Mouse (Mus musculus): ENCODE data around the gene Cdkn2d. TPM values are rescaled to one million over a fixed set of nuclear protein-coding genes. Genes with fewer than 3 reads are reported as not detected.

The Cdkn2d gene
- polyA plus RNA-seq, 1 experiment = 11.6 TPM

DNA sequence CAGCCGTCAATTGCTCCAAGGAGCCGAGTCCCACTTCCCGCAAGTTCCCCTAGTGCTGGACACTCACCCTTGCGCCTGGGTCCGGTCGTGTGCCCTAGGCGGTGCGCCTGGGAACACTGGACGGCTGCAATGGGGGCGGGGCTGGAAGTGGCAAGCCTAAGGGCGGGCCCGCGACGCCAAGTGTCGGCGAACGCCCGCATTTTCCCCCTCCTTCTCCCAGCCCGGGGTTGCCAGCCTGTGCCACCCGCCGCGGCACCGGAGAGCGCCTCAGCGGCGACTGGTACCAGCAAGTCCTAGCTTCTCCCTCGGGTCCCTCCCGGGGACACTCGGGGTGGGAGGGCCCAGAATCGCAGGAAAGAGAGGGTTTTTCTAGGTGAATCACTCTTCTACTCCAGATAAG lies 42.9 kb downstream of the Cdkn2d start, which contains the start of gene S1pr5:
Gene S1pr5 (minus strand): TSS at position 118 of the 400 bp plus-strand sequence.
- TF ChIP-seq EP300 (IDR thresholded peaks at IDR 0.05; ENCODE audit: insufficient read depth, low read depth, low read length) (no peak), POLR2A (IDR thresholded peaks at IDR 0.05; ENCODE audit: insufficient read depth, low read length) (no peak), CTCF (IDR thresholded peaks at IDR 0.05; ENCODE audit: low read depth, low read length) (no peak)
- H3K9ac ChIP-seq (ENCODE audit: low read depth, poor library complexity, severe bottlenecking) = peak within 1 kb of the TSS; percentile 50
- no peak within 1 kb of the TSS for H3K27ac ChIP-seq (ENCODE audit: insufficient read depth, low read length)
- no peaks in the 10 kb centered on the region for H3K36me3 ChIP-seq (ENCODE audit: control insufficient read depth, insufficient read depth, low read length, poor library complexity, severe bottlenecking)
- H3K27me3 ChIP-seq (ENCODE audit: control insufficient read depth, insufficient read depth, low read length, poor library complexity, severe bottlenecking) = 0 out of 2 replicates have a peak, but pooled peaks cover 4% of the 10 kb centered on the region
- peak within 1 kb of the TSS; percentile 45 for H3K4me3 ChIP-seq (ENCODE audit: low read depth, low read length)
- no peaks in the 10 kb centered on the region for H3K9me3 ChIP-seq (replicated peaks; ENCODE audit: control insufficient read depth, insufficient read depth, low read length, poor library complexity, severe bottlenecking)
- H3K4me1 ChIP-seq (ENCODE audit: control insufficient read depth, insufficient read depth, low read length) = peaks cover 2% of the 10 kb centered on the region

DNA sequence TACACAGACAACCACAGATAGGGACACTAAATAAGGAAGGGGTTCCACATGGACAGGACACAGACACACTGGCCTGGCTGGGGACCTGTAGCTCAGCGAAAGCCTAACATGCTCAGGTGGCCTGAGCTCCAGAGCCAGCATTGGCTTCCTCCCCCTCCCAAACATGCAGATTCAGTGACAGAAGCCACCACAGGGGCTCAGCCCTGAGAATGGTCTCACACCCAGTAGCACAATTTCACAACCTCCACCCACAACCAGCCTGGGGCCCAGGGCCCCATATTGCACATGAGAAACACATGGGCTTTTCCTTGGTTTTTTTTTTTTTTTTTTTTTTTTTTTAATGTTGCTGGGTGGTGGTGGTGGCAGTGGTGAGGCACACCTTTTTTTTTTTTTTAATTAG lies 44.9 kb downstream of the Cdkn2d start:
- no peak overlapping the region for H3K27ac ChIP-seq (ENCODE audit: insufficient read depth, low read length)
- H3K36me3 ChIP-seq (ENCODE audit: control insufficient read depth, insufficient read depth, low read length, poor library complexity, severe bottlenecking) = no peaks in the 10 kb centered on the region
- peaks cover 4% of the 10 kb centered on the region for H3K4me1 ChIP-seq (ENCODE audit: control insufficient read depth, insufficient read depth, low read length)
- no peaks in the 10 kb centered on the region for H3K9me3 ChIP-seq (replicated peaks; ENCODE audit: control insufficient read depth, insufficient read depth, low read length, poor library complexity, severe bottlenecking)
- TF ChIP-seq POLR2A (IDR thresholded peaks at IDR 0.05; ENCODE audit: insufficient read depth, low read length) (no peak), CTCF (IDR thresholded peaks at IDR 0.05; ENCODE audit: low read depth, low read length) (no peak)
- 0 out of 2 replicates have a peak, but pooled peaks cover 7% of the 10 kb centered on the region for H3K27me3 ChIP-seq (ENCODE audit: control insufficient read depth, insufficient read depth, low read length, poor library complexity, severe bottlenecking)
- no peak overlapping the region for H3K9ac ChIP-seq (ENCODE audit: low read depth, poor library complexity, severe bottlenecking)
- H3K4me3 ChIP-seq (ENCODE audit: low read depth, low read length) = no peak overlapping the region

DNA sequence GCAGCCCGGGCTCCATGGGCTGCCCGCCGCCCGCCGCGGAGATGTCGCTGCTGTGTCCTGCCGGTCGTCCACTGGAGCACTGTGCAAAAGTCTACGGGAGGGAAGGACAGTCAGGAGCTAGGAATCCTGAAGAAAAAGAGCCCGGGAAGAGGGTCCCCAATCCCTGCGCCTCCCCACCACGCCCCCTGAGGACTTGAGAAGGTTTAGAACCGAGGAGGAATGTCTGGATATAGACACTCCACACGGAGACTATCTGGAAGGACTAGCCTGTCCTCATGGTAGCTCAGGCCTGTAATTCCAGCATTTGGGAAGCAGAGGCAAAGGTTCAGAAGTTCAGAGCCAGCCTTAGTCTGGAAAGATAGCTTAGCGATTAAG lies 46.1 kb downstream of the Cdkn2d start:
- peak overlapping the region; percentile 70 for H3K4me3 ChIP-seq (ENCODE audit: low read depth, low read length)
- peaks cover 1% of the 10 kb centered on the region for H3K4me1 ChIP-seq (ENCODE audit: control insufficient read depth, insufficient read depth, low read length)
- no peaks in the 10 kb centered on the region for H3K9me3 ChIP-seq (replicated peaks; ENCODE audit: control insufficient read depth, insufficient read depth, low read length, poor library complexity, severe bottlenecking)
- 0 out of 2 replicates have a peak, but pooled peaks cover 7% of the 10 kb centered on the region for H3K27me3 ChIP-seq (ENCODE audit: control insufficient read depth, insufficient read depth, low read length, poor library complexity, severe bottlenecking)
- no peak overlapping the region for H3K27ac ChIP-seq (ENCODE audit: insufficient read depth, low read length)
- no peaks in the 10 kb centered on the region for H3K36me3 ChIP-seq (ENCODE audit: control insufficient read depth, insufficient read depth, low read length, poor library complexity, severe bottlenecking)
- no peak for TF ChIP-seq EP300 (IDR thresholded peaks at IDR 0.05; ENCODE audit: insufficient read depth, low read depth, low read length)
- TF ChIP-seq CTCF (IDR thresholded peaks at IDR 0.05; ENCODE audit: low read depth, low read length) = no peak
- no peak for TF ChIP-seq POLR2A (IDR thresholded peaks at IDR 0.05; ENCODE audit: insufficient read depth, low read length)
- peak overlapping the region; percentile 26 for H3K9ac ChIP-seq (ENCODE audit: low read depth, poor library complexity, severe bottlenecking)

DNA sequence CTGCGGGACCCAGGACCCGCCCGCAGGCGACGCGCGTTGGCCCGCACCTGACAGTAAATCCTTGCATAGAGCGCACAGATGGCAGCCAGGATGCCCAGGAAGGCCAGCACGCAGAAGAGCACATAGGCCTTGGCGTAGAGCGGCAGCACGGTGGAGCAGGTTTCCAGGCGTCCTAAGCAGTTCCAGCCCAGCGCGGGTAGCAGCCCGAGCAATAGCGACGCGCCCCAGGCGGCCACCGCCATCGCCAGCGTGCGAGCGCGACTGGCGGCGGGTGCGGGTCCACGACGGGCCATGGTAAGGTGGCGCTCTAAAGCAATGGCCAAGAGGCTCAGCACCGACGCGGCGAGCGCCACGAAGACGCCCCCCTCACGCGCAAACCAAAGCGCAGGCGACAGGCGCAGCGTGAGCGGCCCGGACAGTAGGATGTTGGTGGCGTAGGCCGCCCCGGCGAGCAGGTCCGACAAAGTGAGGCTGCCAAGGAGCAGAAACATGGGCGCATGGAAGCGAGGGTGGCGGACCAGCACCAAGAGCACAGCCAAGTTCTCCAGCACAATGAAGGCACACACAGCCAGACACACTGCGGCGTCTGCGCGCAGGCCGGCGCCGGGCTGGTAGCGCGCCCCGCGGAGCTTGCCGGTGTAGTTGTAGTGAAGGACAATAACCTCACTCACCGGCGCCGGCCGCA lies 46.6 kb downstream of the Cdkn2d start:
- H3K36me3 ChIP-seq (ENCODE audit: control insufficient read depth, insufficient read depth, low read length, poor library complexity, severe bottlenecking) = no peaks in the 10 kb centered on the region
- 0 out of 2 replicates have a peak, but pooled peaks cover 7% of the 10 kb centered on the region for H3K27me3 ChIP-seq (ENCODE audit: control insufficient read depth, insufficient read depth, low read length, poor library complexity, severe bottlenecking)
- H3K4me1 ChIP-seq (ENCODE audit: control insufficient read depth, insufficient read depth, low read length) = peaks cover 1% of the 10 kb centered on the region
- peak overlapping the region; percentile 26 for H3K9ac ChIP-seq (ENCODE audit: low read depth, poor library complexity, severe bottlenecking)
- H3K9me3 ChIP-seq (replicated peaks; ENCODE audit: control insufficient read depth, insufficient read depth, low read length, poor library complexity, severe bottlenecking) = no peaks in the 10 kb centered on the region
- H3K27ac ChIP-seq (ENCODE audit: insufficient read depth, low read length) = no peak overlapping the region
- TF ChIP-seq EP300 (IDR thresholded peaks at IDR 0.05; ENCODE audit: insufficient read depth, low read depth, low read length) = no peak
- TF ChIP-seq CTCF (IDR thresholded peaks at IDR 0.05; ENCODE audit: low read depth, low read length) = no peak
- TF ChIP-seq POLR2A (IDR thresholded peaks at IDR 0.05; ENCODE audit: insufficient read depth, low read length) = no peak
- peak overlapping the region; percentile 70 for H3K4me3 ChIP-seq (ENCODE audit: low read depth, low read length)

DNA sequence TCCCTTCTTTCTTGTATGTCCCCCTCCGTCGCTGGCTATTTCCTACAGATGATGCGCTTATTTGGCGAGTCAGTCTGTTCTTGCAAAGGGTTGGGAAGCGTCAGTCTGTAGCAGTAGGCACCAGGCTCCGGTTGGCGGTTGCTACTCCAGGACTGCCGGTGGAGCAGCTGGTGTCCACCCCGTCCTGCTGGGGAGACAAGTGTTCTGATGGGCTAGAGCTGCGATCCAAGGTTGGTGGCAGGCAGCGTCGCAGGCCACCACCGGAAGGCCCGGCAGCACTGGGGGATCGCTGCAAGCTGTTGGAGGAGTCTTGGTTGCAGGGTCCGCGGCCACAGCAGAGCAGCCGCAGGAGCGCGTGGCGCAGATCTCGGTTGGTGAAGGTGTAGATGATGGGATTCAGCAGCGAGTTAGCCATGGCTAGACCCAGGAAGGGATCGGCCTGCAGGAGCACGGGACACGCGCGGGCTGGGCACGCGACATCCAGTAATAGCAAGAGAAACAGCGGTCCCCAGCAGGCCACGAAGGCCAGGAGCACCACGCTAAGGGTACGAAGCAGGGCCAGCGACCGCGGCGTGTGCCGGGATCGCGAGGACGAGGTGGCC lies 47.3 kb downstream of the Cdkn2d start:
- Histone ChIP-seq H3K4me3 (ENCODE audit: low read depth, low read length) (peak overlapping the region; percentile 70), H3K27ac (ENCODE audit: insufficient read depth, low read length) (no peak overlapping the region), H3K9me3 (replicated peaks; ENCODE audit: control insufficient read depth, insufficient read depth, low read length, poor library complexity, severe bottlenecking) (no peaks in the 10 kb centered on the region), H3K27me3 (ENCODE audit: control insufficient read depth, insufficient read depth, low read length, poor library complexity, severe bottlenecking) (0 out of 2 replicates have a peak, but pooled peaks cover 7% of the 10 kb centered on the region), H3K36me3 (ENCODE audit: control insufficient read depth, insufficient read depth, low read length, poor library complexity, severe bottlenecking) (no peaks in the 10 kb centered on the region), H3K9ac (ENCODE audit: low read depth, poor library complexity, severe bottlenecking) (peak overlapping the region; percentile 26), H3K4me1 (ENCODE audit: control insufficient read depth, insufficient read depth, low read length) (peaks cover 1% of the 10 kb centered on the region)
- TF ChIP-seq EP300 (IDR thresholded peaks at IDR 0.05; ENCODE audit: insufficient read depth, low read depth, low read length) (0 out of 2 replicates have a peak, but pooled peaks have one; percentile 4), CTCF (IDR thresholded peaks at IDR 0.05; ENCODE audit: low read depth, low read length) (no peak), POLR2A (IDR thresholded peaks at IDR 0.05; ENCODE audit: insufficient read depth, low read length) (no peak)

DNA sequence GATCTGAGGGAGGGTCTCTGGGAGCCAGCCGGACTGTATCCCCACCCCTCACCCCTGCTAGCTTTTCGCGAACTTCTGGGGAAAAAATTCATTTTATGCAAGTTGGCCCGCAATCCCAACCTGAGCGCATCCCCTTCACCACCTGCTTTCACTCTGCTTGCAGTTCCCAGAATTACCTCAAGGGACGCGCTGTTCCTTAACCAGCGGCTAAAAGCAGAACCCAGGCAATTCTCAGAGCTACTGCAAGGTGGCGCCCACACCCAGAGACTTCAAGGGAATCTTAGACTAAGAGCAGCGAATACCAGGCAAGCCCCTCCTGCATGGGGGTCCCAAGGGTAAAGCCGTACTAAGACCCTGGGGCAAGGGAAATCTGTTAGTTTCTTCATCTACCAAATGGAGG lies 49.9 kb downstream of the Cdkn2d start:
- TF ChIP-seq CTCF (IDR thresholded peaks at IDR 0.05; ENCODE audit: low read depth, low read length) (peak; percentile 95), EP300 (IDR thresholded peaks at IDR 0.05; ENCODE audit: insufficient read depth, low read depth, low read length) (no peak), POLR2A (IDR thresholded peaks at IDR 0.05; ENCODE audit: insufficient read depth, low read length) (no peak)
- H3K27me3 ChIP-seq (ENCODE audit: control insufficient read depth, insufficient read depth, low read length, poor library complexity, severe bottlenecking) = 0 out of 2 replicates have a peak, but pooled peaks cover 7% of the 10 kb centered on the region
- no peak overlapping the region for H3K4me3 ChIP-seq (ENCODE audit: low read depth, low read length)
- H3K9ac ChIP-seq (ENCODE audit: low read depth, poor library complexity, severe bottlenecking) = no peak overlapping the region
- peaks cover 1% of the 10 kb centered on the region for H3K4me1 ChIP-seq (ENCODE audit: control insufficient read depth, insufficient read depth, low read length)
- H3K36me3 ChIP-seq (ENCODE audit: control insufficient read depth, insufficient read depth, low read length, poor library complexity, severe bottlenecking) = no peaks in the 10 kb centered on the region
- H3K27ac ChIP-seq (ENCODE audit: insufficient read depth, low read length) = no peak overlapping the region
- no peaks in the 10 kb centered on the region for H3K9me3 ChIP-seq (replicated peaks; ENCODE audit: control insufficient read depth, insufficient read depth, low read length, poor library complexity, severe bottlenecking)

Measured in ES-Bruce4 (cell line).